Mouse (Mus musculus): ENCODE measurements around the gene Oas3. TPM values are rescaled to one million over a fixed set of nuclear protein-coding genes. Genes with fewer than 3 reads are reported as not detected.

Oas3 gene
- total and polyA plus RNA-seq, 2 experiments from 2014 or later, result 0.52 to 0.69 TPM

DNA sequence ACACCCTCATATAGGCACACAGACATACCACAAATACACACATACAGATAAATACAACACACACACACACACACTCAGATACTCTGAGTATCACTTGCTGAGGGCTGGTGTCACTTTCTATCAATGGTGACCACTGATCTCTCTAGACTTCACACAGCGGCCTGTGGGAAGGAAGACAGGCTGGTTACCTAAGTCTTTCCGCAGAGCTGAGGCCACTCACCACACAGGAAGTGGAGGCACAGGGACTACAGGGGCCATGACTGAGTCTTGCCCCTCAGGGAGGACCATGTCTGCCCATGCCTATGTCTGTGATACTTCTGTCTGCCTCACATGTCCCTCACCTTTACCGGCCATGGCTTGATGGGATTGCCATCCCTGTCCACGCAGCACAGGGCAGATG, 23.2 kb downstream of the Oas3 start:
- TF ChIP-seq CTCF (IDR thresholded peaks at IDR 0.05; ENCODE audit: low read depth), result no peak
- 90% methylated on average over 4 of the region's 4 CpGs for WGBS
- DNase-seq, result no peak
- no peaks in the 10 kb centered on the region for H3K36me3 ChIP-seq (ENCODE audit: insufficient read depth)
- H3K27me3 ChIP-seq (ENCODE audit: insufficient read depth, low read length), result no peaks in the 10 kb centered on the region
- H3K4me3 ChIP-seq (ENCODE audit: low read depth, low read length), result no peak overlapping the region
- no peaks in the 10 kb centered on the region for H3K4me1 ChIP-seq (ENCODE audit: insufficient read depth)
- ATAC-seq, result no peak
- no peak overlapping the region for H3K27ac ChIP-seq (ENCODE audit: low read depth, low read length)
- no peak overlapping the region for H3K9ac ChIP-seq
- H3K4me2 ChIP-seq (ENCODE audit: low read depth), result no peak overlapping the region
- H3K9me3 ChIP-seq (ENCODE audit: low read length), result no peaks in the 10 kb centered on the region

DNA sequence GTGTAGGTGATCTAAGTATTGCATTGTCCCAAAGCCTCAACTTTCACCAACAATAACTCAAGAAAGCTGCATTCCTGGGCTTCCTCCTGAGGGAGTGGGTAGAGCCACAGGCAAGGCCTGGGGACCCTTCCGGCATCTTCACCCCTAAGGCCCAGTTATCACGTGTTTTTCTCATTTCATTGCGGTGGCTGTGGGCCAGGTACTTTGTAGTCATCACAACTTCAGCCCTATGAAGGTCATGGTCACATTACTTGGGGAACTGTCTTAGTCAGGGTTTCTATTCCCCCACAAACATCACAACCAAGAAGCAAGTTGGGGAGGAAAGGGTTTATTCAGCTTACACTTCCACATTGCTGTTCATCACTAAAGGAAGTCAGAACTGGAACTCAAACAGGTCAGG, 24.7 kb downstream of the Oas3 start:
- H3K4me1 ChIP-seq (ENCODE audit: insufficient read depth), result no peaks in the 10 kb centered on the region
- WGBS, result 75% methylated on average over 3 of the region's 3 CpGs
- H3K27me3 ChIP-seq (ENCODE audit: insufficient read depth, low read length), result no peaks in the 10 kb centered on the region
- ATAC-seq (no peak), DNase-seq (no peak)
- H3K9ac ChIP-seq, result no peak overlapping the region
- no peak overlapping the region for H3K27ac ChIP-seq (ENCODE audit: low read depth, low read length)
- no peak overlapping the region for H3K4me3 ChIP-seq (ENCODE audit: low read depth, low read length)
- no peaks in the 10 kb centered on the region for H3K9me3 ChIP-seq (ENCODE audit: low read length)
- no peak for TF ChIP-seq CTCF (IDR thresholded peaks at IDR 0.05; ENCODE audit: low read depth)
- no peaks in the 10 kb centered on the region for H3K36me3 ChIP-seq (ENCODE audit: insufficient read depth)
- no peak overlapping the region for H3K4me2 ChIP-seq (ENCODE audit: low read depth)

DNA sequence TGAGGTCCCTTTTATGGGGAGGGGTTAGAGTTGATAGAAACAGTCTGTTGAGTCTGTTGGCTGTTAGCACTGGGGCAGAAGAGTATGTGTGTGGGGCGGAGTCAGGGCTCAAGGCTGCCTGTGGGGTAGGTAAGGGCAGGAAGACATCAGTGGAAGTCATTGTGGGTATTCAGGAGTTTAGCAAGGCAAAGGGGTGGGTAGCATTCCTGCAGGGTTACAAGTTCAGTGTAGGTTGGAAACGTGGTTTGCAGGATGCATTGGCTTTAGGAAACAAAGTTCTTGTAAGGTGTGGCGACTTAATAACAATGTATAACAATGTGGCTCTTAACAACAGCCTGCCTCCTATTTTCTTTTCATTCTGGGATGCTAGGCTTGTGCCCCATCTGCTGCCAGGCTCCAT, 26.3 kb downstream of the Oas3 start:
- Histone ChIP-seq H3K27ac (ENCODE audit: low read depth, low read length) (no peak overlapping the region), H3K9me3 (ENCODE audit: low read length) (no peaks in the 10 kb centered on the region), H3K27me3 (ENCODE audit: insufficient read depth, low read length) (no peaks in the 10 kb centered on the region), H3K4me1 (ENCODE audit: insufficient read depth) (no peaks in the 10 kb centered on the region), H3K9ac (no peak overlapping the region), H3K4me3 (ENCODE audit: low read depth, low read length) (no peak overlapping the region), H3K4me2 (ENCODE audit: low read depth) (no peak overlapping the region), H3K36me3 (ENCODE audit: insufficient read depth) (no peaks in the 10 kb centered on the region)
- WGBS, result 77% methylated on average over 3 of the region's 3 CpGs
- ATAC-seq (no peak), DNase-seq (no peak)
- no peak for TF ChIP-seq CTCF (IDR thresholded peaks at IDR 0.05; ENCODE audit: low read depth)

DNA sequence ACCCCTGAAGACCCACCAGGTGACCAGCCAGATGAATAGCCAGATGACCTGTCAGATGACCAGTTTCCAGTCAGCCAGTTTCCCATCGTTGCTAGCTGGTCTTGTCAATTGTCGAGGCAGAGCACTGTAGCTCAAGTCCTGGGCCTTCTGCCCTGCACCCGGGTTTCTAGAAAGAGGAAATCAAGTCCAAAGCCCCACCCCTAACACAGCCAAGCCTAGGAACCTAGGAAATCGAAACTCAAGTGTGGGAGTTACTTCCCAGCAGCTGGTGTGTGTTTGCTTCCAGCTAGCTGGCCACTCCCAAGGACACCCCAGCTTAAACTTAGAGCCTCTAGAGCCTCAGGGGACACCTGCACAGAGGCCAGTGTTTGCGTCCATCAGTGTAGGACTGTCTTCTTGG, 27.8 kb downstream of the Oas3 start, which contains the start of gene Oas2:
Gene Oas2 (minus strand): TSS at position 166 of the 400 bp plus-strand sequence.
- Histone ChIP-seq H3K4me3 (ENCODE audit: low read depth, low read length) (no peak within 1 kb of the TSS), H3K9ac (no peak within 1 kb of the TSS), H3K27ac (ENCODE audit: low read depth, low read length) (no peak within 1 kb of the TSS), H3K9me3 (ENCODE audit: low read length) (no peaks in the 10 kb centered on the region), H3K4me2 (ENCODE audit: low read depth) (no peak within 1 kb of the TSS), H3K4me1 (ENCODE audit: insufficient read depth) (no peaks in the 10 kb centered on the region), H3K27me3 (ENCODE audit: insufficient read depth, low read length) (no peaks in the 10 kb centered on the region), H3K36me3 (ENCODE audit: insufficient read depth) (no peaks in the 10 kb centered on the region)
- TF ChIP-seq CTCF (IDR thresholded peaks at IDR 0.05; ENCODE audit: low read depth), result no peak
- DNase-seq (no peak), ATAC-seq (no peak)
- WGBS, result 73% methylated on average over 5 of the region's 5 CpGs

DNA sequence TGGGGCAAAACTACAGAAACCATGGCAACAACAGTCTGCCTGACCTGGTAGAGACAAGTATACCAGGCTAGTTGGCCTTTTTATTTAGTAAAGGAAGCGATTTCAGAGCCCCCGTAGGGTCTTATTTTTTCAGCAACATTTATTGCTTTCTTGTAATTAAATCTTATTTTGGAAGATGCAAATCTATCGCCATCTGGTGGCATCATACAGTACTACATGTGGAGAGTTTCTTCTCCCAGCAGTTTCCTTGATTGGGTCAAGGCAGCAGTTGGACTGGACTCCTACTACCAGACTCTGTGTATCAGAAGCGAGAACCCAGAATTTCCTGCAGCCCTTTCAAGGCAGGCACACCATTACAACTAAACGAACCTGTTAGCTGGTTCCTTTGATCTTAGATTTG, 31.0 kb downstream of the Oas3 start:
- peak; percentile 83 for TF ChIP-seq CTCF (IDR thresholded peaks at IDR 0.05; ENCODE audit: low read depth)
- 6% methylated on average over 5 of the region's 5 CpGs for WGBS
- H3K4me1 ChIP-seq (ENCODE audit: insufficient read depth), result no peaks in the 10 kb centered on the region
- H3K4me3 ChIP-seq (ENCODE audit: low read depth, low read length), result no peak overlapping the region
- no peak overlapping the region for H3K9ac ChIP-seq
- H3K27ac ChIP-seq (ENCODE audit: low read depth, low read length), result no peak overlapping the region
- H3K36me3 ChIP-seq (ENCODE audit: insufficient read depth), result no peaks in the 10 kb centered on the region
- DNase-seq, result peak; percentile 86
- ATAC-seq, result no peak
- no peak overlapping the region for H3K4me2 ChIP-seq (ENCODE audit: low read depth)
- H3K27me3 ChIP-seq (ENCODE audit: insufficient read depth, low read length), result no peaks in the 10 kb centered on the region
- H3K9me3 ChIP-seq (ENCODE audit: low read length), result no peaks in the 10 kb centered on the region

DNA sequence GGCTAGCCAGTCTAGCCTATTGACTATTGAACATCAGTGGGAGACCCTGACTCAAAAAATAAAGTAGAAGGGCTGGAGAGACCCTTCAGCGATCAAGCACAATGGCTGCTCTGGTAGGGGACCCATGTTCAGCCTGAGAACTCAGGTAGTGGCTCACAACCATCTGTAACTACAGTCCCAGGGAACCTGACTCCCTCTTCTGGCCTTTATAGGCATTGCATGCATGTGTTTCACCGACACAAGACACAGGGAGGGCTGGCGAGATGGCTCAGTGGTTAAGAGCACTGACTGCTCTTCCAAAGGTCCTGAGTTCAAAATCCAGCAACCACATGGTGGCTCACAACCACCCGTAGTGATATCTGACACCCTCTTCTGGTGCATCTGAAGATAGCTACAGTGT, 35.3 kb downstream of the Oas3 start:
- TF ChIP-seq CTCF (IDR thresholded peaks at IDR 0.05; ENCODE audit: low read depth), result peak; percentile 68
- DNase-seq, result peak; percentile 43
- Histone ChIP-seq H3K36me3 (ENCODE audit: insufficient read depth) (no peaks in the 10 kb centered on the region), H3K9me3 (ENCODE audit: low read length) (no peaks in the 10 kb centered on the region), H3K27ac (ENCODE audit: low read depth, low read length) (no peak overlapping the region), H3K4me3 (ENCODE audit: low read depth, low read length) (no peak overlapping the region), H3K4me2 (ENCODE audit: low read depth) (no peak overlapping the region), H3K4me1 (ENCODE audit: insufficient read depth) (no peaks in the 10 kb centered on the region), H3K9ac (no peak overlapping the region), H3K27me3 (ENCODE audit: insufficient read depth, low read length) (no peaks in the 10 kb centered on the region)
- ATAC-seq, result no peak
- WGBS, result 30% methylated on average over 4 of the region's 4 CpGs

DNA sequence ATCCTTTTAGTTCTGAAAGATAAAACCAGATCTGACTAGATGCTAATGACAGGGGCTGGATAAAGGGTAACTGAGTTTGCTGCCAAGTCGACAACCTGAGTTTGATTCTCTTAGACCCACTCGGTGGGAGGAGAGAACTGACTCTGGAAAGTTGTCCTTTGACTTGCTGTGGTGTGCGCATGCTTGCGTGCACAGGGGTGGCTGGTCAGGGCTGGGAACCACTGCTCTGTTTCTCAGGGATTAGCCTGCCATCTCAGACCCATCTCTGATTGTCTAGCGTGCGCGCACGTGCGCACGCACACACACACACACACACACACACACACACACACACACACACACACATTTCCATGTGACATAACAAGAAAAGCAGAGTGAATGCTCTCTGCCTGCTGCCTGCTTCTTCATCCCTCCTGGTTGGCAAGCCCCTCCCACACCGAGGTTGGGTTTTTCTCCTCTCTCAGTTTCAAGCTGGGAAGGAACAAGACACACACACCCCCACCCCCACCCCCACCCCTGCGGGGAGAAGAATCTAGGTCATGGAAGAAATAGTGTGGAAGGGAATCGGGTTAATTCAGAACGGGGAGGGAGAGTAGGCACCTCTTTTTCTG, 43.0 kb downstream of the Oas3 start:
- Histone ChIP-seq H3K27me3 (ENCODE audit: insufficient read depth, low read length) (no peaks in the 10 kb centered on the region), H3K27ac (ENCODE audit: low read depth, low read length) (no peak overlapping the region), H3K36me3 (ENCODE audit: insufficient read depth) (no peaks in the 10 kb centered on the region), H3K9me3 (ENCODE audit: low read length) (no peaks in the 10 kb centered on the region), H3K4me3 (ENCODE audit: low read depth, low read length) (no peak overlapping the region), H3K4me2 (ENCODE audit: low read depth) (no peak overlapping the region), H3K9ac (no peak overlapping the region), H3K4me1 (ENCODE audit: insufficient read depth) (peaks cover 1% of the 10 kb centered on the region; the same call in 1 of the 2 replicates)
- 60% methylated on average over 14 of the region's 14 CpGs for WGBS
- DNase-seq (peak; percentile 33), ATAC-seq (peak; percentile 38)
- TF ChIP-seq CTCF (IDR thresholded peaks at IDR 0.05; ENCODE audit: low read depth), result no peak

Measured in forebrain, postnatal 0 days (tissue).